Mouse (Mus musculus) kidney, postnatal 4 days (tissue): Measurements from ENCODE around the gene Acox1.

Experiments
- DNase-seq, 2 experiments: peaks; one replicate each; pipeline ENCODE4 v3.0.0; 2021; ENCODE audit warnings: mixed read lengths in 2 of 2

Gene Acox1

DNA sequence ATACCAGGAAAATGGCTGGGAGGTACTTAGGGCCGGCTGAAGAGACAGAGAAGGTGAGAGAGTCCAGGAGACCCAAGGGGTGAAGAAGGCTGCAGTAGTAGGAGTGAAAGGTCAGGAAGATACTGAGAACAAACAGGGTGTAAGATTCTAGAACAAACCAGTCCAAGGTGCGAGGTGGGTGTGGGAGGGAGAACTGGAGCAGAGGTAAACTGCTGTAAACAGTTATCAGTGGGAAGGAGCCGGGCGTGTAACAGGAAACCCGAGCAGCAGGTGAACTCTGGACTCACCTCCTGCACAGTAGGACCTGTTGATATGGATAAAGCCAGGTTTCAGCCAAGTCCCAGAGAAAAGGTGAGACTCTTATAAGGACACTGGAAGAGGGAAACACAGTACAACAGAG is 11.9 kb upstream of the Acox1 start:
- no peak for DNase-seq

DNA sequence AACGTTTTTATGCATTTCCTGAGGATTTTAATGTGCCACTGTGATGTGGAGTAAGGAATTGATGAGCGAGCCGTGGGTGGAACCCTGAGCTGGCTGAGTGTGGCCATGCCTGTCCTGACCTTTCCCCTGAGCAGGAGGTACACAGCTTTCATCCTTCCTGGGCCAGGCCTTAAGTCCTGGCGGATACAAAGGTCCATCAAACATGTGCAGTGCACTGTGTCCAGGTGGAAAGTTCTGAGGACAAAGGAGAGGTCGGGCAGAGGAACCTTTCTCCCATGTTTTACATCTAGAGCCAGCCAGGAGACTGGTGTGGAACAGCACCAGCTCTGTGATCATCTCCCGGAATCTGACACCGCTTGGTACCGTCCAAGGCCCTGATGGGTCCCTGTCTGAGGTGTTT is 10.4 kb upstream of the Acox1 start:
- DNase-seq = no peak

DNA sequence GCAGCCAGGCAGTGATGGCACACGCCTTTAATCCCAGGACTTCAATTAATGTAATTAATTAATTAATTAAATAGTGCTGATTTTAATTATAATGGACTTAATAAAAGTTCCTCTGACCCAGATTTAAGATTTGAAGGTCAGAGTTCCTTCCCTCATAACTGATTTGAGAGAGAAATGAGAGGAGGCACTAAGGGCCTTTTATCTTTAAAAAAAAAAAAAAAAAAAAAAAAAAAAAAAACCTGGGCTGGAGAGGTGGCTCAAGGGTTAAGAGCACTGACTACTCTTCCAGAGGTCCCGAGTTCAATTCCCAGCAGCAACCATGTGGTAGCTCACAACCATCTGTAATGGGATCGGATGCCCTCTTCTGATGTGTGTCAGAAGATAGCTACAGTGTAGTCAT is 9.8 kb upstream of the Acox1 start:
- no peak for DNase-seq

DNA sequence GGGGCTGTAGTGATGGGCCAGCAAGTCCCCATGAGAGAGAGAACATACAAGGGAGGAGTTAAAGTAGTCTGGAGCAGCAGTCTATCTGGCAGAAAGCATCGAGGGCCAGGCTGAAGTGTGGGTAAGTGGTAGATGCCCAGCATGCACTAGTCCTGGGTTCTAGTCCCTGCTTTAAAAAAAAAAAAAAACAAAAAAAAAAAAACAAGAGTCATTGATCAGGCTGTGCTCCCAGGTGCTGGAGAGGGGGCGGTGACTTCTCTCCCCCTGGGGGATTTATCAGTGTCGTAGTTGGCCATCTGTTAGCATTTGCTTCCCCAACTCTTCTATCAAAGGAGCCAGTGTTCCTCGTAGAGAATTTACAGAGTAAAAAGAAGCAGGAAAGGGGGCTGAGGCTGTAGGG is 7.8 kb upstream of the Acox1 start:
- no peak for DNase-seq

DNA sequence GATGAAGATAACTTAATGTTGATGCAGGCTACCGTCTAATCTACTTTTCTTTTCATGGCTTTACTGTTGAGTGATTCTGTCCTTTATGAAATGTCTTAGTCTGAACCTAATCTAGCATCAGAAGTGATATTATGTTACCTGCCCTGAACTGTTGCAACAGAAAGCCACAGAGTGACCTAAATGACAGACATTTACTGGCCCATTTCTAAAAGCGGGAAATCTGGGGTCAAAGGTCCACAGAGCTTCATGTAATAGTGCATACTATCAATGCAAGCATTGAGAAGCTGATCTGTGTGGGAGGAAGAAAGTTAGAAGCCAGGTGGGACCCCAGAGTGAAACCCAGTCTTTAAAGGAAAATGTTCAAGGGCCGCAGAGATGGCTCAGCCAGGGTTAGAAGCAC is 4.3 kb upstream of the Acox1 start:
- no peak for DNase-seq

DNA sequence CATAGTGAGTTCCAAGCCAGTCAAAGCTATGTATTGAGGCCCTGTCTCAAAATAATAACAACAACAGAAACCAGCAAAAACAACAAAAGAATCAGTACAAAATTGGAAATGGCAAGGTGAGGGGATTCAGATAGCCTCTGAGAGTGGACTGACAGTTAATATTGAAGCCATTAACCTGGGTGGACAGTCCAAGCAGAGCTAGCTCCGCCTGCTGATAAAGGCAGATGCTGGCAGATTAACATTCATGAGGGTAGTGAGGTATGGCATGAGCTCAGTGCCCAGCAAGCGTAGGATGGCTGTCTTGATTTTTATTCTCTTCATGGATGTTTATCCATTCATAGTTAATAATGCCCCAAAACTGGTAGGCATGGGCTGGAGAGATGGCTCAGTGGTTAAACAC is 2.3 kb upstream of the Acox1 start:
- no peak for DNase-seq

DNA sequence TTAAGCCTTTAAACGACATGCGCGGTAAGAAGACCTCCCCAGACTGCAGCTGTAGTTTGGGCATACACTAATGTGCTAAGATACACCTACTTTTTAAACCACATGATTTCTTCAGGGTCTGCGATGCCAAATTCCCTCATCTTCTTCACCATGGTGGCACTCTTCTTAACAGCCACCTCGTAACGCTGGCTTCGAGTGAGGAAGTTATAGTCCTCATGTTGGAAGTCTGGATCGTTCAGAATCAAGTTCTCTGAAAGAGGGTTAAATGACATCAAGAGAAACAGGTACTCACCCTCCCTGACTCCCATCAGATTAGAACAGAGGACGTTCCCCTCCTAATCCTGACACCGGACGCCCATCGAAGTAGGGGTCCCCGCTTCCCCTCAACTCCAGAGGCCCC is 713 bp downstream of the Acox1 start:
- no peak for DNase-seq

DNA sequence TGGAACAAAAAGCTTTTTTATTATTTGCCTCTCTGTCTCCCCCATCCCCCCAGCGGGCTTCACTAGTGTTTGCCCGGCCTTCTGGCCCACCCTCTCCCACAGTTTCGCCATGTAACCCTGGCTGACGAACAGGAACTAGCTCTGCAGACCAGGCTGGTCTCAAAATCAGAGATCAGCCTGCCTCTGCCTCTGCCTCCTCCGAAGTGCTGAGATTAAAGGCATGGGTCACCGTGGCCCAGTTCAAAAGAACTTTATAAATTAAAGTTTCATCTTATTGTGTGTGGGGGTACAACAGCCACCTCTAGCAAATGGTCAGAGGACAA is 1.3 kb downstream of the Acox1 start:
- DNase-seq = no peak

DNA sequence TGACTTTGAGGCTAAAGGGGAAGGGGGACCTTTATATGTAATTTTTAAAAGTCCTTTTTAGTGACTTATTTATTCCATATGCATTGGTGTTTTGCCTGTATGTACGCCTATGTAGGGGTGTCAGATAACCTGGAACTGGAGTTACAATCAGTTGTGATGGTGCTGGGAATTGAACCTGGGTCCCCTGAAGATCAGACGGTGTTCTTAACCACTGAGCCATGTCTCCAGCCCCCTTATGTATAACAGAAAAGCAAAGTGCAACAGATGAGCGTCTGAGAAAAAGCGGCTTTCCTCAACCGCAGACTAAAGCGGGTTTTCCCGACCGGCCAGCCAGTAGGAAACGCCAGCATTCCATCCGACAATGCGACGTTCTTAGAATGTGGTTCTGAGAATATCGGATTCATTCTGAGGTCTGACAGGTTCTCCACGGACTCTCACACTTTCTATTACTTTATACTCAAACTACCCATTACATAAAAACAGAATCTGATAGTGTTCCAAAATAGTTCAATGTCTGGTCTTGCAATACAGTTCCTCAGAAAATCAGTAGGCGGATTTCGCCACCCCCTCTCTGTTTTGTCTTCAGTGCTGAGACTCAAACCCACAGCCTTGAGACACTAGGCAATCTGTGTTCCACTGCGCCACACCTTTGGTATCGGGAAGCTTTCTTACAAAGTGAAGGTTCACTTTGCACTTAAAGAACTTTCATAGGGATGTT is 1.8 kb downstream of the Acox1 start:
- no peak for DNase-seq

DNA sequence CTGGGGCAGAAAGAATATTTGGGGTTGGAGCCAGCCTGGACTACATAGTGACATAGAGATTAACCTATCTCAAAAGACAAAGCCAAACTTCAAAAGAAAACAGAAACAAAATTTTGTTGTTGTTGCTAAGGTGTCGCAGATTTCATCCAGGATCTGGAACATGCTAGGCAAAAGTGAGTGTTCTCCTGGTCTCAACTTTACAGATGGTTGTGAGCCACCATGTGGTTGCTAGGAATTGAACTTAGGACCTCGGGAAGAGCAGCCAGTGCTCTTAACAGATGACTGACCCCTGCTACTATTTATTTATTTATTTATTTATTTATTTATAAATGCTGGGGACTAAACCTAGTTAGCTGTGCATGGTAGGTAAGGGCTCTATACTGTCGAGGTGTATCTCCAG is 2.5 kb downstream of the Acox1 start:
- DNase-seq = no peak

DNA sequence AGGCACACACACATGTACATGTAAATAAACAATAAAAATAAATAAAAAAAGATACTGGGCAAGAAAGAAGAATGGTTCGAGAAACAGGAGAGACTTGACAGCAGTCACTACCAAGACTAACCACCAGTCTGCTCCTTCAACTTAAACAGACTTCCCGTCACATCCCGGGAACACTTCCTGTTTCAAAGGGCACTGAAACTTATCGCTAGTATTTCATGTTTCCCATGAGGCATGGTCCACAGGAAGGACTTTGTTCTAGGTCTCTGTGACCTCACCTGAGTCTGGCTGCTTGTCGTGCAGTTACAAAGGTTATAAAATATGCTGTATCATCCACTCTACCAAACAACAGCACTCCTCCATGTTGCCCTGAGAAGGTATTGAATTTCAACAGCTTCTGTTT is 3.6 kb downstream of the Acox1 start:
- DNase-seq = peak in 1 of 2 experiments; percentile 12

DNA sequence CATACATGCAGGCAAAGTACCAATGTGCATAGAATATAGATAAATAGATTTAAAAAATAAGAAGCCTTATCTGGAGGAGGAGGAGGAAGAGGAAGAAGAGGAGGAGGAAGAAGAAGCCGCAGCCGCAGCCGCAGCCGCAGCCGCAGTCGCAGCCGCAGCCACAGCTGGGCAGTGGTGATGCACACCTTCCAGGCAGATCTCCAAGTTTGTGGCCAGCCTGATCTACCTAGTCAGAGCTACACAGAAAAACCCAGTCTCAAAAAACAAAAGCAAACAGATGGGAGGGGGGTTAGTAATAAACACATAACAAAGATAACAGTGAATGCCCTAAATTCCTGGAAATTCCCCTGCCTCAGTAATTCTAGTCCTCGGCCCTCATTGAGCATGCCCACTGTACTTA is 4.2 kb downstream of the Acox1 start:
- no peak for DNase-seq

DNA sequence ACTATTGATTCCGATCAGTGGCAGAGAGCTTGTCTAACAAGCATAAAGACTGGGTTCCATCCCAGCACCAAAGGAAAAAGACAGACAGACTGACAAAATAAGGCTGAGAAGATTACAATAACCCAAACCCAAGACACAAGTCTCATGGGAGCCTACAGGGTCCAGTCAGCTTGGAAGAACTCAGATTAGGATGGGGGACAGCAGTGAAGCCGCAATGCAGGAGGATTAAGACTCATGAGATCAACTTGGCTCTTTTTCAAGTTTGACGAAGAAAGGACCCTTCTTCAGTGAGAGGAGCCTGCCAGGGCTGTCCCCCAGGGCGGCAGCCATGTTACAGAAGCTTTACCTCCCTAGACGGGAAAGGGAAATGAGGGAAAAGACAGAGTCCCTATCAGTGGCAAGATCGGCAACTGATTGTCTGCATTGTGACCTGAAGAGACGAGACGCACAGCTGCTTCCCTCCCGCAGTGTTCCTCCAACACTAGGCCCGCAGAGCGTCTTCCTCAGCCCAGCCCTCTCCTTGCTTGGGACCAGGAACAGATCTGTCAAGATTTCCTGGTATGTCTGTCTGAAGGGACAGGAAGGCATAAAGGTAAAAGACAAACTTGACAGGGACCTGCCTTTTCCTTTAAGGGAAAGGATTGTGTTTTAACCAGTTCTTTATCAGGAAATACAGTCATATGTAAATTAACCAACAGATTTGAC is 11.5 kb downstream of the Acox1 start:
- no peak for DNase-seq

DNA sequence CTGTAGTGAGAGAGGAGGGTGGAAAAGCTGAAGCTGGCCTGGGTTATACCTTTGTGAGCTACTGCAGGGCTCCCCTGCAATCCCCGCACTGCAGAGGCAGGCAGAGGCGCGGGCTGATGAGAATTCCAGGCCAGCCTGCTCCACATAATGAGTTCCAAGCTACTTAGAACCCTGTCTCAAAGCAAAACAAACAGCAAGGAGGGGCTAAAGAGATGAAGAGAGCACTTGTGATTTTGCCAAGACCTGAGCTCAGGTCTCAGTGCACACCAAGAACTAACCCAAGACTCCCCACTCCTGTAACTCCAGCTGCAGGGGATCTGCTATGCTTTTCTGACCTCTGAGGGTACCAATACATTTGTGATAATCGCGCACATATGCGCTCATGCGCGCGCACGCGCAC is 12.5 kb downstream of the Acox1 start:
- DNase-seq = no peak

DNA sequence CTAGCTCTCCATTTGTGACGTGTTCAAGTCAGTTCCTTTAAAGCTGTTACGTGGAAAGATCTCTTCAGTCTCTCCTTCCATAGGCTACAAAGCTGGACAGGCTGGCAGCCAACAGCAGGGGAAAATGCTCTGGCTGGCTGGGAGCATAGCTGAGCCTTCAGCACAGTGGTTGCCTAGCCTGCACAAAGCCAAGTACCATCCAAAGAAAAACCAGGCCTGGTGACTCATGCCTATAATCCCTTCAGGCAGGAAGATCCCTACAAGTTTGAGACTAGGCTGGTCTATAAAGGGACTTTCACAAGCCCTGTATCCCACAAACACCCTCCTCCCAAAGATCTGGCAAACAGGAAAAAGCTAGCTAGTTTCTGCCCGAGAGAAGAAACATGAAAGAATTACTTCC is 13.0 kb downstream of the Acox1 start:
- no peak for DNase-seq

DNA sequence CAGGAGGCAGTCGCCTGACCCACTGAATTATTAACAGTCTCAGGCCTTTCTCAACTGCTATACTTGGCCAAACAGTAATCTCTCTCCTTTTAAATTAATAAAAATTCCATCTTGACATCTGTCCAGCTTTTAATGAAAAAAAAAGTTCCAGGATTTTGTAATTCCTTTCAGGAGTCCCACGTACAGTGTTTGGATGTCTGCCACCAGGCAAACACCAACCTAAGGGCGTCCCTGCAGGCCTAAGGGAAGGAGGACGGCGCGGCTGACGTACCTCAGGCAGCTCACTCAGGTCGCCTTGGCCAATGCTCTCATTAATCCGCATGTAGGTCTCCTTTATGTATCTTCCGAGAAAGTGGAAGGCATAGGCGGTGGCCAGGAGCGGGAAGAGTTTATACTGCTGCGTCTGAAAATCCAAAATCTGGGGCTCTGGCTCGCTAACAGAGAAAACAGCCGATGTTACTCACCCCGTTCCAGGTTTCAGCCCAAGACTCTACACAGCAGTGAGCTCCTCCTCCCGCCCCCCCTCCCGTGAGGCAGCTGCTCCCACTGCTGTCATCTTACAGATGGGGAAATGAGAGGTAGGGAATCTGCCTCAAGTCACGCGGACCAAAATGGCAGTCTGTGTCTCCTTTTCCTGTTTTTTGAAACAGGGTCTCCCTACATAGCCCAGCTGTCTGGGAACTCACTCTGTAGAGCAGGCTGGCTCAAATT is 20.3 kb downstream of the Acox1 start:
- no peak for DNase-seq

DNA sequence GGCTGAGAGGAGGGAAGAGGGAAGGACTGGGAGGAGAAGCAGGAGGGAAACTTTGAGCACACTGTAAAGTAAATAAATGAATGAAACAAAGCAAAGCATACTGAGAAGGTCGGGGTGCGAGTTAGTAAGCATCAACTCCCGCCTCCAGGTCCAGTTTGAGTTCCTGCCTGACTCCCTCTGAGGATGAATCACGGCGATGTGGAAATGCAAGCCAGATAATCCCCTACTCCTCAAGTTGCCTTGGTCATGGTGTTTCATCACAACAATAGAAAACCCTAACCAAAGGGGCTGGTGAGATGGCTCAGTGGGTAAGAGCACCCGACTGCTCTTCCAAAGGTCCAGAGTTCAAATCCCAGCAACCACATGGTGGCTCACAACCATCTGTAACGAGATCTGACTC is 22.8 kb downstream of the Acox1 start:
- DNase-seq = no peak

DNA sequence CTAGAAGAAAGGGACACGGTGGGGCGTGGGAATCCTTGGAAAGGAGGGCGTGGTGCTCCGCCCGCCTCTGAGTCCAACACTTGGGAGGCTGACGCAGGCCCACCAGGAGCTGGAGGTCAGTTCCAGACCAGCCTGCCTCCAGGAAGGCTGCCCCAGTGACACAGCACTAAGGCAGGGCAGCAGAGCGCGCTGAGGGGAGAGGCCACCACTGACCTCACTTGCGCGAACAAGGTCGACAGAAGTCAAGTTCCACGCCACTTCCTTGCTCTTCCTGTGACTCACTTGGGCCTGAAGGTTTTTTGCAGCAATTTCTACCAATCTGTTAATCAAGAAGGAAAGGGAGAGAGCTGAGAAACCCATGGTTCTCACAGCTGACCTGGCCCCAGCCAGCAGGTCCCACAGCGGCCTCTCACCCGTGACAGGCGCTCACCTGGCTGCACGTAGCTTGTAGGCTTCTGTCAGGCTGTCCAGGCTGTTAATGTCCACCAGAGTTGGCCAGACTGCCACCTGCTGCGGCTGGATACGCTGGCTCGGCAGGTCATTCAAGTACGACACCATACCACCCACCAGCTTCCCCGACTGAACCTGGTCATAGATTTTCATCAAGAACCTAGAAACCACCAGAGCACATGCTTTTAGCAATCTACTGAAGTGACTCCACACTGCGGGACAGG is 23.9 kb downstream of the Acox1 start:
- DNase-seq = peak; percentile 61 to 80

DNA sequence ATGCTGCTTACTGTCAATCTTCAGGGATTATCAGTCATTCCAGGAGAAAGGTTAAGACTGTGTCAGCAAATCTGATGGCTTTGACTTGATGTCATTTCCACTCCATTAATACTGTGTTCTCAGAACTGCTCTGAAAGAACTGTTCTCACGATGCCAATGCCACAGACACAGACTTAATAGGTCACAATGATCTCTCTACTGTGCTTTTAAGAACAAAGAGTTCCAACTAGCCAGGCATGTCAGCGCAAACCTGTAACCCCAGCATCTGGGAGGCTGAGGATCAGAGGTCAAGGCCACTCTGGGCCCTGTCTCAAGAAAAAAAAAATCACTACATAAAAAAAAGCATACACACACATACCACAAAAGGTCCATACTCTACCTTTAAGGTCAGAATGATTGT is 26.9 kb downstream of the Acox1 start:
- no peak for DNase-seq

DNA sequence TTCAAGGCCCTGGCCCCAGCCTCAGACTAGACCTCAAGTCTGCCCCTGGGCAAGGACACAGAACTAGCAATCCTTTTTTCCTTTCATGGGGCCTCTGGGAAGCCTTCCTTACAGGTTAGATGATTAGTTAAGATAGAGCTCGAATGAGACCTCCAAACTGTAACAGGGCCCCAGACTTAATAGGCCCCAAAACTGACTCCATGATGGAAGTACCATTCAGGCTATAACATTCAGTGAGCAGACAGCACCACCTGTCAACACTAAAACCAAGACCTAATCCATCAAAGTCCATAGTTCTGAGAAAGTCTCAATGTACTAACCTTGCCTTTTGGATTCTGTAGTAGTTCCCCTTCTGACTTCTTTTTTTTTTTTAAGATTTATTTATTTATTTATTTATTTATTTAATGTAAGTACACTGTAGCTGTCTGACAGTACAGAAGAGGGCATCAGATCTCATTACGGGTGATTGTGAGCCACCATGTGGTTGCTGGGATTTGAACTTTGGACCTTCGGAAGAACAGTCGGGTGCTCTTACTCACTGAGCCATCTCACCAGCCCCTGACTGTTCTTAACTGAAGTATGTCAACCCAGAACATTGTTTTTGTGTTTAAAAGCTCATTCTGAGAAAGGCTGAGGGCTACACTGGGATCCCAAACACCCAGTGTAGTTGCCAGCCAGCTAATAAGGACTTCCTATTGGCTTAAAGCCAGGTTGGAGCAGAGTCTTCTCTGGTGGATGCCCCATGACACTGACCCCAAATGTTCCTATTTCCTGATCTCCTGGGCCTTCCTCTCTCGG is 28.6 kb downstream of the Acox1 start:
- DNase-seq = peak in 1 of 2 experiments; percentile 14

DNA sequence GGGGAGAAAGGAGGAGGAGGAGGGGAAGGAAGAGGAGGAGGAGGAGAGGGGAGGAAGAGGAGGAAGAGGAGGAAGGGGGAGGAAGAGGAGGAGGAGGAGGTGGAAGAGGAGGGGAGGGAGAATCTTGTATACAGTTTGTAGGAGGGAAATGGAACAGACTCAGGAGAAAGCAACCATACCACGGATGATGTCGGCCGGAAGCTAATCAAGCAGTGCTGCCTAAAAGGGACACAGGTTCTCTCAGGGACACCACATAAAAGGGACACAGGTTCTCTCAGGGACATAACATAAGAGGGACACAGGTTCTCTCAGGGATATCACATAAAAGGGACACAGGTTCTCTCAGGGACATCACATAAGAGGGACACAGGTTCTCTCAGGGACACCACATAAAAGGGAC is 29.6 kb downstream of the Acox1 start:
- DNase-seq = no peak

DNA sequence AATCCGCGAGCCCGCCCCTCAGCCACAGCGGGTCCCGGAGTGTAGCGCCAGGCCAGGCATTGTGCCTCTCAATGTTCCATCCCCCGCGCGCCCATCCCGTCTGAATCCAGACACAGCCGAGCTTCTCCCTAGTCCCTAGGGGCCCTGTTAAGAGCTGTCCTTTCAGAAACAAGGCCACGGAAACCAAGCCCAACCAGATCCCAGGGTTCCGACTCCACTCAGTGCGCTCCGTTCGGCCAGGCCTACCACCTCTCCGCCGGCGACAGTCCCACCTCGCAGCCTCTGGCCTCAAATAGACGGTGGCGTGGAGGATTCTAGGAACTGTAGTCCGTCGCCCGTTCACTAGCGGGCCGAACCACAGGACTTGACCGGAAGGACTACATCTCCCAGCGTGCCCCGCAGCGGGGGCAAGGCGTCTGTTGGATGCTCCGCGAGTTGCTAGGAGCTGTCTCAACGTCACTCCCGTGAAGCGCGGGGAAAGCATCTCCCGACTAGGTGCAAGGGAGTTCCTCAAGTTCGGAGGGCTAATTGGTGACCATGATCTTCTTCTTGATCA is 30.9 kb downstream of the Acox1 start, which contains the start of gene Fbf1:
Gene Fbf1 (minus strand): TSS at position 283 of the 556 bp plus-strand sequence.
- DNase-seq = peak; percentile 96 to 97
